Mouse (Mus musculus) E14TG2a.4 (cell line): ENCODE measurements around the gene Fkbp6.

Source experiments
- CTCF ChIP-seq: conservative IDR thresholded peaks from 2 replicates; pipeline ENCODE4 v1.5.1; 2014; ENCODE audit warnings: low read length
- NANOG ChIP-seq: IDR thresholded peaks from 2 replicates; pipeline ENCODE4 v1.6.1; 2014; ENCODE audit warnings: borderline replicate concordance, low read length, mixed read lengths

DNA sequence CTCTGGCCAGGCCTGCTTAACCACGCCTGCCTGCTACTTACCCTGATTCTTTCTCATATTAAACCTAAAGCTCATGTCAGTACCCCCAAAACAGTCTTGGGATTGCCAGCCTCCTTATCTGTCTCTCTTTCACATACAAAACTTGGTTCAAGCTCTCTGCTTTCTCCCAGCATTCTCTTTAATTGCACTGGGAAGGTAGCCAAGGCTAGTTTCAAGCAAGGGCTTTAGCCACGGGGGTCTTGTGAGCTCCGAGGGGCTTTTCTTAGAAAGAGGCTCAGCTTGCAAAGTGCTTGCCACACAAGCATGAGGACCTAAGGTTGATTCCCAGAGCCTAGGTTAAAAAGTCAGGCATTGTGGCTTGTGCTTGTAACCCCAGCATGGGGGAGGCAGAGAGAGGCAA is 64.6 kb downstream of the Fkbp6 start:
- TF ChIP-seq CTCF (no peak), NANOG (no peak)
